Mouse (Mus musculus): ENCODE measurements around the gene Smarcd3.
A peak's percentile ranks its signal among the peaks of the same experiment; 100 is the strongest.

The Smarcd3 gene

GRCm38 (mm10) chr5:24623986-24624821 is at the start of gene Smarcd3:
Smarcd3 (minus strand) TSS chr5:24624411.
- DNase-seq = peak; percentile 33 to 54

GRCm38 (mm10) chr5:24661457-24661856 is 37.2 kb upstream of the Smarcd3 start:
- no peak for DNase-seq

- DNase-seq = no peak
Observed at GRCm38 (mm10) chr5:24659708-24660423, 35.7 kb upstream of the Smarcd3 start.

- DNase-seq = no peak
Observed at GRCm38 (mm10) chr5:24657113-24657512, 32.9 kb upstream of the Smarcd3 start.

GRCm38 (mm10) chr5:24654491-24654890 is 30.3 kb upstream of the Smarcd3 start:
- no peak for DNase-seq

- no peak for DNase-seq
Observed at GRCm38 (mm10) chr5:24652780-24653179, 28.6 kb upstream of the Smarcd3 start.

- peak; percentile 81 to 82 for DNase-seq
Observed at GRCm38 (mm10) chr5:24651768-24652752, 27.8 kb upstream of the Smarcd3 start.

GRCm38 (mm10) chr5:24651356-24651755 is 27.1 kb upstream of the Smarcd3 start:
- DNase-seq = no peak

- DNase-seq = no peak
Observed at GRCm38 (mm10) chr5:24649701-24650100, 25.5 kb upstream of the Smarcd3 start.

- DNase-seq = no peak
Observed at GRCm38 (mm10) chr5:24649231-24649630, 25.0 kb upstream of the Smarcd3 start.

GRCm38 (mm10) chr5:24645454-24645853 is 21.2 kb upstream of the Smarcd3 start:
- no peak for DNase-seq

GRCm38 (mm10) chr5:24639081-24639480 is 14.9 kb upstream of the Smarcd3 start:
- DNase-seq = no peak

- DNase-seq = no peak
Observed at GRCm38 (mm10) chr5:24638131-24638530, 13.9 kb upstream of the Smarcd3 start.

GRCm38 (mm10) chr5:24636987-24637386 is 12.8 kb upstream of the Smarcd3 start:
- peak in 1 of 2 experiments; percentile 29 for DNase-seq

GRCm38 (mm10) chr5:24635526-24636141 is 11.4 kb upstream of the Smarcd3 start:
- no peak for DNase-seq

- DNase-seq = no peak
Observed at GRCm38 (mm10) chr5:24635093-24635492, 10.9 kb upstream of the Smarcd3 start.

GRCm38 (mm10) chr5:24629712-24630111 is 5.5 kb upstream of the Smarcd3 start:
- DNase-seq = no peak

GRCm38 (mm10) chr5:24624822-24625120 is 560 bp upstream of the Smarcd3 start:
- DNase-seq = peak in 1 of 2 experiments; percentile 23

GRCm38 (mm10) chr5:24623041-24623985 is 898 bp downstream of the Smarcd3 start:
- DNase-seq = peak in 1 of 2 experiments; percentile 35

- peak in 1 of 2 experiments; percentile 33 for DNase-seq
Observed at GRCm38 (mm10) chr5:24622386-24623040, 1.7 kb downstream of the Smarcd3 start.

- DNase-seq = peak in 1 of 2 experiments; percentile 54
Observed at GRCm38 (mm10) chr5:24620626-24621025, 3.6 kb downstream of the Smarcd3 start.
